Mouse (Mus musculus): ENCODE data around the gene Sacm1l. TPM values are rescaled to one million over a fixed set of nuclear protein-coding genes. Genes with fewer than 3 reads are reported as not detected.

Sacm1l gene
- polyA plus RNA-seq, 1 experiment from 2014 or later, result 68.7 TPM

GRCm38 (mm10) chr9:123638668-123639089, 109.1 kb downstream of the Sacm1l start:
- Histone ChIP-seq H3K9ac (replicated peaks; ENCODE audit: low read length) (no peak overlapping the region), H3K27ac (ENCODE audit: low read length) (no peak overlapping the region), H3K4me2 (replicated peaks; ENCODE audit: low read depth, low read length) (no peak overlapping the region), H3K9me3 (ENCODE audit: low read length) (no peaks in the 10 kb centered on the region), H3K36me3 (ENCODE audit: insufficient read depth, low read length) (no peaks in the 10 kb centered on the region), H3K4me1 (ENCODE audit: insufficient read depth, low read length) (no peaks in the 10 kb centered on the region), H3K27me3 (ENCODE audit: insufficient read depth, low read length) (no peaks in the 10 kb centered on the region), H3K4me3 (ENCODE audit: low read length) (no peak overlapping the region)
- ATAC-seq (ENCODE audit: low FRiP score, low TSS enrichment), result peak; percentile 85
- WGBS, result 90% methylated on average over 1 of the region's 1 CpGs

- ATAC-seq (ENCODE audit: low FRiP score, low TSS enrichment), result no peak
- 77% methylated on average over 1 of the region's 1 CpGs for WGBS
- no peak overlapping the region for H3K27ac ChIP-seq (ENCODE audit: low read length)
Measured at GRCm38 (mm10) chr9:123640106-123640505, 110.5 kb downstream of the Sacm1l start.

More at GRCm38 (mm10) chr9:123640106-123640505, 110.5 kb downstream of the Sacm1l start:
- Histone ChIP-seq H3K4me2 (replicated peaks; ENCODE audit: low read depth, low read length) (no peak overlapping the region), H3K4me3 (ENCODE audit: low read length) (no peak overlapping the region), H3K9ac (replicated peaks; ENCODE audit: low read length) (no peak overlapping the region), H3K36me3 (ENCODE audit: insufficient read depth, low read length) (no peaks in the 10 kb centered on the region), H3K9me3 (ENCODE audit: low read length) (no peaks in the 10 kb centered on the region), H3K4me1 (ENCODE audit: insufficient read depth, low read length) (no peaks in the 10 kb centered on the region), H3K27me3 (ENCODE audit: insufficient read depth, low read length) (no peaks in the 10 kb centered on the region)

Other genes with a start within 250 kb of the Sacm1l start
- gene Lars2, start 162.8 kb upstream of the Sacm1l start, polyA plus RNA-seq (2015; fragmentation: Nextera tagmentation; extraction: Ambion mirVana), result 702 and 799 TPM in 2 replicates
- gene Limd1, start 51.1 kb upstream of the Sacm1l start, polyA plus RNA-seq (2015; fragmentation: Nextera tagmentation; extraction: Ambion mirVana), result 55.7 and 58.1 TPM in 2 replicates
- 5.7 and 7.9 TPM in 2 replicates for gene Slc6a20b, start 102.8 kb downstream of the Sacm1l start, polyA plus RNA-seq (2015; fragmentation: Nextera tagmentation; extraction: Ambion mirVana)
- 0.09 and 0.16 TPM in 2 replicates for gene Ccr9, start 148.7 kb downstream of the Sacm1l start, polyA plus RNA-seq (2015; fragmentation: Nextera tagmentation; extraction: Ambion mirVana)
- 0.69 and 0.94 TPM in 2 replicates for gene Slc6a20a, start 149.1 kb downstream of the Sacm1l start, polyA plus RNA-seq (2015; fragmentation: Nextera tagmentation; extraction: Ambion mirVana)
- 48.1 and 48.4 TPM in 2 replicates for gene Lztfl1, start 187.9 kb downstream of the Sacm1l start, polyA plus RNA-seq (2015; fragmentation: Nextera tagmentation; extraction: Ambion mirVana)